Mouse (Mus musculus): Measurements from ENCODE around the gene Tomm40. TPM values are rescaled to one million over a fixed set of nuclear protein-coding genes. Genes with fewer than 3 reads are reported as not detected.

Tomm40 gene
- total and polyA plus RNA-seq, 2 experiments from 2014 or later, result 151 to 172 TPM

GRCm38 (mm10) chr7:19683771-19684201, 31.5 kb downstream of the Tomm40 start:
- no peak for TF ChIP-seq CTCF (IDR thresholded peaks at IDR 0.05; ENCODE audit: low read depth)
- DNase-seq (ENCODE audit: low spot score) (no peak), ATAC-seq (no peak)
- Histone ChIP-seq H3K9me3 (ENCODE audit: low read length) (no peaks in the 10 kb centered on the region), H3K4me2 (ENCODE audit: low read depth, low read length) (no peak overlapping the region), H3K9ac (replicated peaks; ENCODE audit: low read length) (no peak overlapping the region), H3K4me1 (ENCODE audit: insufficient read depth, low read length) (no peaks in the 10 kb centered on the region), H3K4me3 (ENCODE audit: low read length) (no peak overlapping the region), H3K27ac (no peak overlapping the region), H3K27me3 (ENCODE audit: insufficient read depth, low read length) (no peaks in the 10 kb centered on the region), H3K36me3 (ENCODE audit: insufficient read depth, low read length) (no peaks in the 10 kb centered on the region)
- 93% methylated on average over 6 of the region's 6 CpGs for WGBS

DNA sequence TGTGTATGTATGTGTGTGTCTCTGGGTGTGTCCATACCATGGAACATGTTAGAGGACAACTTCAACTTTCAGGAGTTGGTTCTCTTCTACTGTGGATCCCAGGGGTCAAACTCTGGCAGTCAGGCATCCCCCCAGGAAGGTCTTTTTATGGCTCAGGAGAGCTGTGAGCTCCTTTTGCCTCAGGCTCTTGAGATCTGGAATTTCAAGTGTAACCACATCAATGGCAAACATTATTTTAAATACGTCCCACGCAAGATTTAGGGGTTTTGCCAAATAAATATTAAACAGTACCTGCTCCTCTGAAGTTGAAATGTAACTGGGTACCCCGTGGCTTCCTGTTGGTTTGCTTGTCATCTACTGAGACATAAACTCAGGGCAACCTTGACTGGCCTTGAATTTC, 32.3 kb downstream of the Tomm40 start:
- Histone ChIP-seq H3K4me3 (ENCODE audit: low read length) (no peak overlapping the region), H3K4me2 (ENCODE audit: low read depth, low read length) (no peak overlapping the region), H3K9ac (replicated peaks; ENCODE audit: low read length) (no peak overlapping the region), H3K9me3 (ENCODE audit: low read length) (no peaks in the 10 kb centered on the region), H3K4me1 (ENCODE audit: insufficient read depth, low read length) (no peaks in the 10 kb centered on the region), H3K27ac (no peak overlapping the region), H3K27me3 (ENCODE audit: insufficient read depth, low read length) (no peaks in the 10 kb centered on the region), H3K36me3 (ENCODE audit: insufficient read depth, low read length) (no peaks in the 10 kb centered on the region)
- ATAC-seq, result no peak
- WGBS, result 83% methylated on average over 3 of the region's 3 CpGs
- TF ChIP-seq CTCF (IDR thresholded peaks at IDR 0.05; ENCODE audit: low read depth), result no peak
- no peak for DNase-seq (ENCODE audit: low spot score)

DNA sequence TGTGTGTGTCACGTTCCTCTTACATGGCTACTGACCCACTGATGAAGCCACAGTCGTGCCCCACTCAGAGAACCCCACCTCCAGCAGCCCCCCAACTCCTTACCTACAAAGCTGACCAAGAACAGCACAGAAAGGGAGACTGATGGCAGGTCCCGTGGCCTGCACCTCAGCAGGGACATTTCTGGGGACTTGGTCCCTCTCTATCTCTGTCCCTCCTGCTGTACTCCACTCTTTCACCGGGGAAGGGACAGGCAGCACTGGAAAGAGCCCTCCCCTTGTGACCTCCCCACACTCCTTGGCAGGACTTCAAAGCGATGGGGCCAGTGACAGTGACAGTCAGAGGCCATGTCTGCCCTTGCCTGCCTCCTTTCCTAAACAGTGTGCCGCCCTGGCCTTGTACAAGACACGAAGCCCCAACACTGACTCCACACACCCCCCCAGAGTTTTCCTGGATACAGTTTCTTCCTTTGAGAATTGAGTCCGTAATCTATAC, 34.0 kb downstream of the Tomm40 start, which contains the start of the genes Gm44805 and Apoc4:
Gene Gm44805, minus strand, starts transcription at position 222 of the 493 bp plus-strand sequence.
Gene Apoc4, minus strand, starts transcription at position 278 of the 493 bp plus-strand sequence.
- DNase-seq (ENCODE audit: low spot score) (no peak), ATAC-seq (no peak)
- no peak within 1 kb of the TSS for H3K9ac ChIP-seq (replicated peaks; ENCODE audit: low read length)
- H3K27ac ChIP-seq, result no peak within 1 kb of the TSS
- H3K36me3 ChIP-seq (ENCODE audit: insufficient read depth, low read length), result no peaks in the 10 kb centered on the region
- H3K4me1 ChIP-seq (ENCODE audit: insufficient read depth, low read length), result no peaks in the 10 kb centered on the region
- WGBS, result 60% methylated on average over 8 of the region's 8 CpGs
- H3K4me2 ChIP-seq (ENCODE audit: low read depth, low read length), result no peak within 1 kb of the TSS
- TF ChIP-seq CTCF (IDR thresholded peaks at IDR 0.05; ENCODE audit: low read depth), result no peak
- no peaks in the 10 kb centered on the region for H3K27me3 ChIP-seq (ENCODE audit: insufficient read depth, low read length)
- H3K9me3 ChIP-seq (ENCODE audit: low read length), result no peaks in the 10 kb centered on the region
- H3K4me3 ChIP-seq (ENCODE audit: low read length), result no peak within 1 kb of the TSS

DNA sequence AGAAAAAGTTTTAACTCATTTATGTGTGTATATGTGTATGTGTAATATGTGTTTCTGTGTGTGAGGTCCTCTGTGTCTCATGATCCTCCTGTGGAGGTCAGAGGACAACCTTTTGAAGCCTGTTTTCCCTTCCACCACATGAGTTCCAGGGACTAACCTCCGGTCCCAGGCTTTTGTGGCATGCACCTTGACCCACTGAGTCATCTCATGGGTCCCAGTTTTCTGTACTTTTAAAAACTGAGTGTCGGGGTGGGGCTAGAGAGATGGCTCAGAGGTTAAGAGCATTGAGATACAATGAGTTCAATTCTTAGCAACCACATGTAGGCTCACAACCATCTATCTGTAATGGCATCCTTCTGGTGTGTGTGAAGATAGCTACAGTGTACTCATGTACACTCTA, 34.5 kb downstream of the Tomm40 start:
- Histone ChIP-seq H3K4me2 (ENCODE audit: low read depth, low read length) (no peak overlapping the region), H3K27ac (no peak overlapping the region), H3K4me1 (ENCODE audit: insufficient read depth, low read length) (no peaks in the 10 kb centered on the region), H3K9ac (replicated peaks; ENCODE audit: low read length) (no peak overlapping the region), H3K9me3 (ENCODE audit: low read length) (no peaks in the 10 kb centered on the region), H3K4me3 (ENCODE audit: low read length) (no peak overlapping the region), H3K36me3 (ENCODE audit: insufficient read depth, low read length) (no peaks in the 10 kb centered on the region), H3K27me3 (ENCODE audit: insufficient read depth, low read length) (no peaks in the 10 kb centered on the region)
- TF ChIP-seq CTCF (IDR thresholded peaks at IDR 0.05; ENCODE audit: low read depth), result no peak
- ATAC-seq (no peak), DNase-seq (ENCODE audit: low spot score) (no peak)
- WGBS, result 70% methylated on average over 2 of the region's 2 CpGs

- H3K4me2 ChIP-seq (ENCODE audit: low read depth, low read length), result no peak overlapping the region
- ATAC-seq (no peak), DNase-seq (ENCODE audit: low spot score) (no peak)
- 92% methylated on average over 3 of the region's 3 CpGs for WGBS
- TF ChIP-seq CTCF (IDR thresholded peaks at IDR 0.05; ENCODE audit: low read depth), result no peak
- H3K4me1 ChIP-seq (ENCODE audit: insufficient read depth, low read length), result no peaks in the 10 kb centered on the region
- H3K27ac ChIP-seq, result no peak overlapping the region
- H3K9me3 ChIP-seq (ENCODE audit: low read length), result no peaks in the 10 kb centered on the region
- H3K36me3 ChIP-seq (ENCODE audit: insufficient read depth, low read length), result no peaks in the 10 kb centered on the region
- H3K9ac ChIP-seq (replicated peaks; ENCODE audit: low read length), result no peak overlapping the region
- no peaks in the 10 kb centered on the region for H3K27me3 ChIP-seq (ENCODE audit: insufficient read depth, low read length)
- no peak overlapping the region for H3K4me3 ChIP-seq (ENCODE audit: low read length)
Observed at GRCm38 (mm10) chr7:19678901-19679300, 36.3 kb downstream of the Tomm40 start.

GRCm38 (mm10) chr7:19677872-19678271, 37.4 kb downstream of the Tomm40 start, which contains the start of gene Apoc2:
Gene Apoc2 (minus strand): TSS chr7:19677941.
- no peak for TF ChIP-seq CTCF (IDR thresholded peaks at IDR 0.05; ENCODE audit: low read depth)
- ATAC-seq, result no peak
- no peak for DNase-seq (ENCODE audit: low spot score)
- Histone ChIP-seq H3K9ac (replicated peaks; ENCODE audit: low read length) (no peak within 1 kb of the TSS), H3K4me1 (ENCODE audit: insufficient read depth, low read length) (no peaks in the 10 kb centered on the region), H3K27me3 (ENCODE audit: insufficient read depth, low read length) (no peaks in the 10 kb centered on the region), H3K4me2 (ENCODE audit: low read depth, low read length) (no peak within 1 kb of the TSS), H3K9me3 (ENCODE audit: low read length) (no peaks in the 10 kb centered on the region), H3K36me3 (ENCODE audit: insufficient read depth, low read length) (no peaks in the 10 kb centered on the region), H3K4me3 (ENCODE audit: low read length) (no peak within 1 kb of the TSS), H3K27ac (no peak within 1 kb of the TSS)
- WGBS, result 85% methylated on average over 8 of the region's 8 CpGs

- DNase-seq (ENCODE audit: low spot score) (no peak), ATAC-seq (no peak)
- Histone ChIP-seq H3K4me3 (ENCODE audit: low read length) (no peak overlapping the region), H3K27me3 (ENCODE audit: insufficient read depth, low read length) (no peaks in the 10 kb centered on the region), H3K4me2 (ENCODE audit: low read depth, low read length) (no peak overlapping the region), H3K4me1 (ENCODE audit: insufficient read depth, low read length) (no peaks in the 10 kb centered on the region), H3K27ac (no peak overlapping the region), H3K9me3 (ENCODE audit: low read length) (no peaks in the 10 kb centered on the region), H3K36me3 (ENCODE audit: insufficient read depth, low read length) (no peaks in the 10 kb centered on the region), H3K9ac (replicated peaks; ENCODE audit: low read length) (no peak overlapping the region)
- 75% methylated on average over 1 of the region's 1 CpGs for WGBS
- TF ChIP-seq CTCF (IDR thresholded peaks at IDR 0.05; ENCODE audit: low read depth), result no peak
Observed at GRCm38 (mm10) chr7:19676662-19677061, 38.6 kb downstream of the Tomm40 start.

All from hindbrain, postnatal 0 days (tissue).